Mouse (Mus musculus): ENCODE measurements around the gene Poc1a.

Gene Poc1a

GRCm38 (mm10) chr9:106338462-106339172 is 57.8 kb downstream of the Poc1a start:
- peak in 1 of 2 experiments; percentile 37 for DNase-seq

DNA sequence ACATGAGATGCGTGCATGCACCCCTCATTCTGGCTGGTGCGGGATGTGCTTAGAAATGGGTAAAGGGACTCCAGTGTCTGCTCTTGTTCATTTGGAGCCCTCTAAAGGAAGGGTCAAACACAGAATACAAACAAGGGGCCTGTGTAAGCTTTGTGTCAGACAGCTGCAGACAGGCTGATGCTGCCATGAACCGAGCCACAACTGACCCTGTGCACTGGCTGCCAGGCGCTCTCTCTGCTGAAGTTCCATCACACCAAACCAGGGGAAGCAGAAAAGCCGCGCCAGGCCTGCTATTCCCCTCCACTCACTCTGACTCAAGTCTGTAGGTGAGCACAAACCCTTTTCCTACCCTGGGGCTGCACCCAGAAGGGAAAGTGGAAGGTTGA is 58.3 kb downstream of the Poc1a start:
- DNase-seq: no peak

DNA sequence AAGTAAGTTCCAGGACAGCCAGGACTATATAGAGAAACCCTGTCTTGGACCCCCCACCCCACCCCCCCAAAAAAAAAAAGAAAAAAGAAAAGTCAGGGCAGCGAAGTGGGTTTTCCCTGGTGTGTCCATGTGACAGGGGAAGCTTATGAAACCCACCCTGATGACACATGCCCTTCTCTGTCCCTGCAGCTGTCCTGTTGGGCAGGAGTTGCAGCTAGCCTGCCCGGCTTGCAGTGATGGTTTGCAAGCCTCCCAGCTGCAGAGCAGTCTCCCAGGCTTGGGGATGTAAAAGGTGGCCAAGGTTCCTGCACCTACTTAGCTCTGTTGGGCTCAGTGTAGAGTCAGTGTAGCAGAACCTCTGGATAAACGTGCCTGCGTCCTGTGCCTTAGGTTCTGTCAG is 58.9 kb downstream of the Poc1a start:
- no peak for DNase-seq

DNA sequence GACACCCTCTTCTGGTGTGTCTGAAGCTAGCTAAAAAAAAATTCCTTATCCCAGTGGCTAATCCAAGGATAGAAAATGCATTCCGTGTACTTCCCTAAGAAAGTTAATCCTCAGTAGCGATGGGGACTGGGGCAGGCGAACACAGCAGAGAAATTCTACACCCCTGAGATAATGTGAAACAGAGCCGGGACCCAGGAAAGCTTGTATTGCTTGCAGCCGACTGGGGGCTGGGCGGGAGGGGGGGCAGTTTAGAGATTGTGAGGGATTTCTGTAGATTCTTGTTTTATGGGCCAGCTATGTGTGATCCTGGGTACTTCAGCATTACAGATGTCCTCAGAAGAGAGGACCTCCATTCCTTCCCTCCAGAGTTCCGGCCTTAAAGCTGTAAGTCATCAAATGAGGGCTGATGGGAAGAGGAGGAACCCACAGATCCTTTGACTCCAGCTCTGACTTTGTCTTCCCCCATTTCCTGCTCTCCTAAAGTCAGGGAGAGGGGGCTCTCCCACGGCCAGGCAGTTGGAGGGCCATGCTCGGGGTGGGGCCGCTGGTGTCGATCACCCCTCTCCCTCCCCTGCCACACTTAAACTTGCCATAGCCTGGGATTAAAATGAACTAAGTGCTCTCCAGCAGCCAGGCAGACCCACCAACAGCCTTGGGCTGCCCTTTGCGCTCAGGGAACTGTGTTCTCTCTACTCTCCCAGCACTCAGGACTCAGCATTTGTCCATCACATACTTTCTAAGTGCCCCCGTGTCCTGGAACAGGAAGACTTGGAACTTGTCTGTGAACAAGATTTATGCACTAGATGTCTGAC is 59.8 kb downstream of the Poc1a start:
- no peak for DNase-seq

DNA sequence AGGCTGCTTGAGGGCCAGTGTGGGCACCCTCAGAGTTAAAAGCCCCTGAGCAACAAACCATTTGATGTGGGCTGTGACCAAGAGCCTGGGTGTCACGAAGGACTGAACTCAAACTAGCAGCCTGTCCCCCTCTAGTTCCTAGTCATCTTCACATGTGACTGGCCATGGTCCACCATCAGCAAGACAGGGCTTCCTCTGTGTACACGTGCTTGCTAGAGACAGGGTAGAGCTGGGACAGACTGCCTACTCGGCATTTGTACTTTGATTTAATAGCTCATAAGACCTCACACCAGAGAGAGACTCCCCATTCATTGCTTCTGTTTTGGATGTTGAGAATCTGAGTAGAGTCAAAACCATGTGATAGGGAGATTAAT is 60.4 kb downstream of the Poc1a start:
- DNase-seq: no peak

DNA sequence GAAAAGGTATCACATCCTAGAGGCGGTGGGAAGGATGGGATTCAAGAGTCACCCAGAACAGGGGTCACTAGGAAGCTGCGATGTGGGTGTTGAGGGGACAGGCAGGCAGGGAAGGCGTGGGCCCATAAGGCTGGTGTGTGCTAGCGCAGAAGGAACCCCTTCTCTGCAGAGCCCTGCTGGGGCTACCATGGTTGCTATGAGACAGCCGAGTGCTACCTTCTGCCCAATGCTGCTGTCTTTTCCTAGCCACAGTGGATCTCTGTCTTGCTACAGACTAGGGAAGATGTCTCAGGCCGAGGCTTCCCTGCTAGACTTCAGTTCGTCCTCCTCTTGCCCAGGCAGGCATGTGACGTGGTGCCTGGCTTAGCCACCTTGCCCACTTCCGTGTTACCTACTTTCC is 61.7 kb downstream of the Poc1a start:
- DNase-seq: no peak

- DNase-seq: peak; percentile 71 to 78
These were observed 64.3 kb downstream of the Poc1a start for GRCm38 (mm10) chr9:106345167-106345566.

GRCm38 (mm10) chr9:106345630-106346029 is 64.8 kb downstream of the Poc1a start:
- no peak for DNase-seq

- DNase-seq: no peak
These were observed 67.4 kb downstream of the Poc1a start for GRCm38 (mm10) chr9:106348281-106348680.

DNA sequence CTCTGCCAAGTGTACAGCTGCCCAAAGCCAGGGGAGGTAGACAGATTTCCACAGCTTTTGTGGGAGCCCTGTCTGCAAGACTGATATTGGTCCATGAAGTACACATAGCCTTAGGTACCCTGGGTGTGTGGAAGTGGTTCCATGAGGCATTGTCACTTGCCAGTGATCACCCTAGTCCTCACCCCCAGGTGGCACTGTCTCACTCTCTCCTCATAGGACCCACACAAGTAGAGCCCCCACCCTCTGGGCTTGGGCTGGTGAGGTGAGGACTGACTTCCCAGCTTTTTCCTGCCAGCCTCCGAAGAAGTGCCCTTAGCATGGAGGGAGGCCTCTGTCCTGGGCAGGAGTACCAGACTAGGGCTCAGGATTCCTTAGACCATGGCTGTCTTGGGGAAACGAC is 68.2 kb downstream of the Poc1a start:
- DNase-seq: peak; percentile 59 to 70

DNA sequence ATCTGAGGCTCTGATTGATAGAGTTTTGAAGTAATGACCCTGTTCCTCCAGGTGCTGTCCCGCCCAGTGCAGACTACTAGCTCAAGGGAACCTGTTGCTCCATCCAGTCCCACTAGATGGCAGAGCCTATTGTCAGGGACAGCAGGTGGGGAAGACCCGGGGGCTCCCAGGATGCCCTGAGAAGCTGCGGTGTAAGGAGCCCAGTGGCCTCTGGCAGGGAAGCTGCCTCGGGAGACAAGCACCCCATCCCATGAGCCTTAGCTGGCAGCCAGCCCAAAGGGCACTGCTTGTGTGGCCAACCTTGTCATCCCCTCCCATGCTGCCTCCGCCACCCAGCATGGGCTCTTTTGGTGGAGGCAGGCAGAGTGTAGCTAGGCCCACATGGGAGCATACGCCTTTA is 70.3 kb downstream of the Poc1a start:
- no peak for DNase-seq

- DNase-seq: no peak
These were observed 72.9 kb downstream of the Poc1a start for GRCm38 (mm10) chr9:106353779-106354178.

DNA sequence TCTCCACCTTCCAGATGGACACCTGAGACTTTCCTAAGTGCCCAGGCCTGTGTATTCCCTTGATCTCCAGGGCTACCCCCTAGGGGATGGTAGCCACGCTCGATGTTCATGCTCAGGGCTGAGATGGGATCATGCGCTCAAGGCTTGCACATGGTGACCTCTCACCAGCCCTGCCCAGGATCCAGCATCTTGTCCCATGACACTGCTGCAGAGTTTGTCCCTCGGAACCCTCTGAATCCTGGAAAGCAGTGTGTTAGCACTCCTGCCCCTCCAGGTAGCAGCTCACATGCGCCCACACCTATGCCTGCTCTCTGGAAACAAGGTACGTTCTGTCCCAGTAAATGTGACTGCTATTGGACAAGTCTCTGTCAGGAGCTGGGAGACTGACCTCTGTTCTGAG is 73.9 kb downstream of the Poc1a start:
- DNase-seq: no peak

- no peak for DNase-seq
These were observed 74.5 kb downstream of the Poc1a start for GRCm38 (mm10) chr9:106355217-106355974.

DNA sequence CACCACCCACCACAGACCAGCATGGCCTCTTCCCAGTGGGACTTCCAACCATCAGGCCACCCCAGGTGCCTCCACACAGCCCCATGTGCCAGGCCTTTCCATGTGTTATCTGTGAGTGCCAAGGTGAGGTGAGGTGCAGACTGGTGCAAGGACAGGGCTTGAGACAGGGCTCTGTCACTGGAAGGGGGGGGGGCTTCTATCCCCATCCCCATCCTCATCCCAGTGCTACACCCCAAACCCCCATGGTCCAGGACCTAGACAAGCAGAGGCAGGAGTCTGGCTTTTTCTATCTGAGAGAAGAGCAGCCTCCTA is 75.1 kb downstream of the Poc1a start:
- DNase-seq: no peak

DNA sequence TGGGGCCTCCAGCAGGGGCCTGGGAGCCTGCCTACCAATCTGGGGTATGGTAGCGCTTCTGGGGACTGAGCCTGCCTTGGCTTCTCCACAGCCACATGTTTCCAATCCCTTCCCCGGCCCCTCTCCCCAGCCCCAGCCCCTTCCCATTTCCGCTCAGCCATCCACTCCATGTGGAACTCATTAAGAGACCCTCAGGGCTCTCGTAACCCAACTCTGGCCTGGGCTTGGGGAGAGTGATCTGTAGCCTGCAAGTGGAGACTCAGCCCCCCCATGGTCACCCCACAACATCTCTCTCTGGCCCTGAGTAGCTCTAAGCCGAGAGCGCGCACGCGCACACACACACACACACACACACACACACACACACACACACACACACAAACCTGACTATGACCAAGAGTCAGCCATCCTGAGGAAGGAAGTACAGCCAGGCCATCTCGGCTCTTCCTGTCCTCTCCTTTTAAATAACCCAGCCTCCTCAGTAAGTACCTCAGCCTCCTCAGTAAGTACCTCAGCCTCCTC is 75.5 kb downstream of the Poc1a start:
- DNase-seq: no peak

- no peak for DNase-seq
These were observed 76.3 kb downstream of the Poc1a start for GRCm38 (mm10) chr9:106357167-106357566.

GRCm38 (mm10) chr9:106359297-106359696 is 78.4 kb downstream of the Poc1a start:
- no peak for DNase-seq

- peak in 1 of 2 experiments; percentile 44 for DNase-seq
These were observed 80.3 kb downstream of the Poc1a start for GRCm38 (mm10) chr9:106361140-106361539.

GRCm38 (mm10) chr9:106365333-106365732 is 84.5 kb downstream of the Poc1a start:
- no peak for DNase-seq

GRCm38 (mm10) chr9:106366188-106366587 is 85.3 kb downstream of the Poc1a start:
- DNase-seq: no peak

DNA sequence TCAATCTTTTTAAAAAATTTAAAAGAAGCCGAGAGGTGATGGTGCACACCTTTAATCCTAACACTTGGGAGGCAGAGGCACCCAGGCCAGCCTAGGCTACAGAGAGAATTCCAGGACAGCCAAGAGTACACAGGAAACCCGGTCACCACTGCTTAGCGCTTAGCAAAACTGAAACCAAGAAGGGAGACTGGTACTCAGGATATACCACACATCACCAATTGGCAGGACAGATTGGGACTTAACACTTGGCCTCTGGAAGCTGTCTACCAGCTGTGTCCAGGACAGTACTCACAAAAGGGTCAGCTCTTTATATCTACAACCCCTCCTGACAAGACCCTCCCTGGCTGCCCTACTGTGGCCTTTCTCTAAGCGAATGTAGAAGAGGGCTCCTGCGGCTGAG is 86.1 kb downstream of the Poc1a start:
- DNase-seq: peak in 1 of 2 experiments; percentile 31

DNA sequence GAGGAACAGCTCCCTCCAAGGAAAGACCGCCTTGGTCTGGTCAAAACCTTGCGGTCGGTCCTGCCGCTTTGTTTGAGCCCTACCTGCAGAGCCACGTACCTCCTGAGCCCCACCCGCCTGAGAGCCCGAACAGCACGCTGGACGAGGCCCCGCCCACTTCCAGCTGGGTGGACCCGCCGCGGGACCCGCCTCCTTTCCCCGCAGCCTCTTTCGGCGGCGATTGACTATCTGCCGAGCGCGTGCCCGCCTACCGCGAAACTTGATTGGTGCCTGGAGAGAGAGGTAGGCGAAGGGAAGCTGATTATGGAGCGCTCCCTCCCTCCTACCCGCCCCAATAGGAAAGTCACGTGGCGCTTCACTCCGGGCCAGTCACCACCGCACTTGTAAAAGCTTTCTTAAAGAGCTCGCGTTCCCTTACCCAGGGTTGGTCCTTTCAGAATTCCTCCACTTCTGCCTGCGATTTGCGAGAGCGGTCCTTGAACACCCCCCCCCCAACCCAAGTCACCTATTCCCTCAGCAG is 86.8 kb downstream of the Poc1a start:
- peak; percentile 99 to 100 for DNase-seq

Data from lung, adult 18-20 months (tissue).